Comparison of ENCODE assay signal across 29 mouse cellular contexts in the genomic region with DNA sequence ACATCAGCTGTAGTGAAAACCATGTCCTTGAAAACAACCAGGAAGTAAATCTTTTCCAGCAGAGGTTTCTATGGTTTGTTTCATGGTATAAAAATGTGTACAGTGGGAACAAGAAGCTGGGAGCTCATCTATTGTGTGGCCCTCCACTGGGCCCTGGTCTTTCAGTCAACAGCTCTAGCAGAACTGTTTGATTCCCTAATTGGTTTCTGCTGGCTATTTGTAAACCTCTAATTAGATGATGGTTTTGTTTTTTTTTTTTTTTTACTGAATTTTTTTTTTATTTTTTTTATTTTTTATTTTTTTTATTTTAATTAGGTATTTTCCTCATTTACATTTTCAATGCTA.
"Had no signal": no experiment of that assay in that cellular context is flagged by ENCODE, and none has a peak within 500 bp of the region (broad histone marks: within the 10 kb centered on the region; RNA-seq: fewer than 3 reads in every experiment).

No protein-coding gene starts in this region.

- H3K27me3 ChIP-seq: heart, embryonic 13.5 days; heart, embryonic 15.5 days; hindbrain, embryonic 13.5 days; hindbrain, embryonic 15.5 days; kidney, embryonic 15.5 days; limb, embryonic 12.5 days; liver, embryonic 13.5 days; liver, embryonic 15.5 days had no signal

- H3K4me3 ChIP-seq: heart, adult 2 months; heart, embryonic 13.5 days; heart, embryonic 15.5 days; hindbrain, embryonic 13.5 days; hindbrain, embryonic 15.5 days; kidney, embryonic 15.5 days; left cerebral cortex, adult 2 months; limb, embryonic 10.5 days; limb, embryonic 12.5 days; liver, embryonic 13.5 days; liver, embryonic 15.5 days had no signal

- H3K4me1 ChIP-seq: hindbrain, embryonic 13.5 days; hindbrain, embryonic 15.5 days; kidney, embryonic 15.5 days; limb, embryonic 10.5 days; limb, embryonic 12.5 days; liver, embryonic 13.5 days; liver, embryonic 15.5 days had no signal

- H3K9me3 ChIP-seq: heart, embryonic 13.5 days; heart, embryonic 15.5 days; hindbrain, embryonic 13.5 days; hindbrain, embryonic 15.5 days; kidney, embryonic 15.5 days; limb, embryonic 10.5 days; limb, embryonic 12.5 days; liver, embryonic 13.5 days; liver, embryonic 15.5 days had no signal

- DNase-seq: gastrocnemius, postnatal 14 days; gastrocnemius, postnatal 36 days; heart, adult 11 months; heart, adult 2 months; heart, postnatal 14 days; heart, postnatal 36 days; kidney, adult 11 months; kidney, adult 2 months; kidney, adult 9 months; kidney, postnatal 14 days; kidney, postnatal 36 days; layer of hippocampus, adult 9-11 months; liver; liver, embryonic 13.5 days; liver, postnatal 0 days had no signal

- H3K4me2 ChIP-seq: heart, embryonic 11.5 days; heart, embryonic 13.5 days; heart, embryonic 15.5 days; hindbrain, embryonic 13.5 days; hindbrain, embryonic 15.5 days; kidney, embryonic 15.5 days; limb, embryonic 12.5 days; liver, embryonic 11.5 days; liver, embryonic 13.5 days; liver, embryonic 15.5 days had no signal

- H3K36me3 ChIP-seq: heart, embryonic 13.5 days; heart, embryonic 15.5 days; hindbrain, embryonic 13.5 days; hindbrain, embryonic 15.5 days; kidney, embryonic 15.5 days; limb, embryonic 12.5 days; liver, embryonic 13.5 days; liver, embryonic 15.5 days had no signal

- ATAC-seq: hindbrain, postnatal 0 days; intestine, embryonic 16.5 days; liver, postnatal 0 days had no signal

- H3K9ac ChIP-seq: heart, embryonic 13.5 days; heart, embryonic 15.5 days; hindbrain, embryonic 13.5 days; hindbrain, embryonic 15.5 days; kidney, embryonic 15.5 days; limb, embryonic 12.5 days; liver, embryonic 13.5 days; liver, embryonic 15.5 days; liver, postnatal 0 days had no signal

- H3K27ac ChIP-seq: heart, adult 2 months; heart, embryonic 13.5 days; heart, embryonic 15.5 days; hindbrain, embryonic 13.5 days; hindbrain, embryonic 15.5 days; hindbrain, postnatal 0 days; kidney, embryonic 15.5 days; kidney, postnatal 0 days; left cerebral cortex, adult 2 months; limb, embryonic 10.5 days; limb, embryonic 12.5 days; liver, embryonic 13.5 days; liver, embryonic 15.5 days had no signal
